Mouse (Mus musculus): ENCODE data around the gene Iqsec1.

DNA sequence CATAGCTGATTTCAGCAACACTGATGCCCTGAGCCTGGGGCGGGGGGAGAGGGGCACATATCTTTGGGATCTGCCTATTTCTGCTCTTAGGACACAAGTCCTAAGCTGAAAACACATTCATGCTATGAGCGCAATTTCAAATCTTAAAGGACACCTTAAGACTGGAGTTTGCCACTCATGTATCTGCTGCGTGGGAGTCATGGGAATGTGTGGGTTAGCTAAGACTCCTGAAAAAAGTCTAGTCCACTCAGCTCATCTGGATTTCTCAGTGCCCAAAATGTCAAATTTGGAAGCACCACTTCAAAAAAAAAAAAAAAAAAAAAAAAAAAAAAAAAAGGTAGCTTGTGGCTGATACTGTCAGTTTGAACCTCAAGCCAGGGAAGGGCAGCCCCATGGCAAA lies 63.7 kb downstream of the Iqsec1 start:
- TF ChIP-seq CTCF (IDR thresholded peaks at IDR 0.05; ENCODE audit: low read depth) (no peak), EP300 (IDR thresholded peaks at IDR 0.05; ENCODE audit: low read depth) (no peak)

Measured in heart, postnatal 0 days (tissue).